Mouse (Mus musculus) gastrocnemius, adult 18-20 months (tissue): Measurements from ENCODE around the gene Camta1. TPM values are rescaled to one million over a fixed set of nuclear protein-coding genes. Genes with fewer than 3 reads are reported as not detected.
"Not testable (repeated sequence)": the region's sequence is repeated elsewhere in the genome, so short reads cannot be mapped to it uniquely, and the experiment has no call there.

ENCODE experiments used
- DNase-seq: peaks from one replicate; pipeline ENCODE4 v3.0.0; 2021; ENCODE audit warnings: low spot score
- total RNA-seq, 2 experiments: library from RNA; stranded (reverse); gene quantifications; 2 replicates each; pipeline ENCODE4 v1.2.3; 2021

Camta1 gene
- total RNA-seq, 2 experiments from 2014 or later, result 99.5 to 122 TPM

DNA sequence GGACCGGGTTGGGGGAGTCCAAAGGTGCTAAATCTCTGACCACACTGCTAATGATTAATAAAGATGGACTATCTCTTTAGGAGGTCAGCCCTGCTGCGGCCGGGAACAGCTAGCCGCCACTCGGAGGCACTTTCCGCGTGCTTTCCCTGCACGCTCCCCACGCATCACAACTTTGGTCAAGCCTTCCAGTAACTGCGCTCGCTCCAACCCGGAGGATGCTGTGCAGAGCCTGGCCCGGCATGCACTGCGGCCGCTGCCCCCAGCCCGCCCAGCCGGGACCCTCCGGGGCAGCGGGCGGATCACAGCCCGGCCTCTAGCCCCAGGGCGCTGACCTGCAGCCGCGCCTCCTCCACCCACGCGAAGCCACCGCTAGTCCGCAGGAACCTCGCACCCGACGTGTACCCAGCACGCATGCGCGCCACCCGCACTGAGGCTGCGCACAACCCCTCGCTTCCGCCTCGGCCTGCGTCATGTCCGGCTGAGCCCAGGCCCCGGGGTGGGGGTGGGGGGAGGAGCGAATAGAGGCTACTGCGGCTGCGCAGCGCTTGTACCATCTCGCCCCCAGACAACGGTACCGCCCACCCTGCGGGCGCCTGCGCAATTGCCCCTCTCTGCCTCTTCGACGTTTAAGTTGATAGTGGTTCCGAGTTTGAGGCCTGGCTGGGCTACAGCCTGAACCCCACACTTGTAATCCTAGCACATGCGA is 952.1 kb downstream of the Camta1 start:
- DNase-seq, result peak; percentile 98

DNA sequence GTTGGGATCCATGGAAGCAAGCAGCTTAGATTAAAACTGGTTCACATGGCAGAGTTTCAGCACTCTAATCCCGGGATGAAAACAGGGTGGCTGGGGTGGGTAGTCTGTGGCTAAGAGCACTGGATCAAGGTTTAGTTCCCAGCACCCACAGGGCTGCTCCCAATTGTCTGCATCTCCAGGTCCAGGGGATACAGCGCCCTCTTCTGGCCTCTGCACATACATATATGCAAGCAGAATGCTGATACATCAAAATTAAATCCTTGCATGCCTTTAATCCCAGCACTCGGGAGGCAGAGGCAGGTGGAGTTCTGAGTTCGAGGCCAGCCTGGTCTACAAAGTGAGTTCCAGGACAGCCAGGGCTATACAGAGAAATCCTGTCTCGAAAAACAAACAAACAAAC is 953.2 kb downstream of the Camta1 start:
- not testable (repeated sequence) for DNase-seq

- peak; percentile 74 for DNase-seq
Observed at GRCm38 (mm10) chr4:150907099-150907498, 954.6 kb downstream of the Camta1 start.

GRCm38 (mm10) chr4:150903091-150903742 is 958.5 kb downstream of the Camta1 start:
- DNase-seq, result peak; percentile 81

- DNase-seq, result peak; percentile 84
Observed at GRCm38 (mm10) chr4:150902062-150902461, 959.6 kb downstream of the Camta1 start.

DNA sequence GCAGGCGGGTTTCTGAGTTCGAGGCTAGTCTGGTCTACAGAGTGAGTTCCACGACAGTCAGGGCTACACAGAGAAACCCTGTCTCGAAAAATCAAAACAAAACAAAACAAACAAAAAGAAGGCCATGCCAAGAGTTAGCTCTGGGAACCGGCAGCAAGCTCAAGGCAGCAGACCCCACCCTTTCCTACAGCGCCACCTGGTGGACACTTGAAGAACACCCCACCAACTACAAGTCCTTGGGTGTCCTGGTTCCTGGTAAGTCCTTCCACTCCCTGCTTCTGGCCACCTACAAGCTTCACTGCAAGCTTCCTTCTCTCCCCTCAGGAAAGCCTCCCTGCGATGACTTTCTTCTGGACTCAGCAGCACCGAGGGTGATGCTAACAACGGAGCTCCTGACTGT is 960.0 kb downstream of the Camta1 start:
- peak; percentile 92 for DNase-seq

- DNase-seq, result no peak
Observed at GRCm38 (mm10) chr4:150900486-150900885, 961.2 kb downstream of the Camta1 start.

- DNase-seq, result peak; percentile 78
Observed at GRCm38 (mm10) chr4:150898716-150899365, 962.8 kb downstream of the Camta1 start.

- DNase-seq, result no peak
Observed at GRCm38 (mm10) chr4:150896896-150897624, 964.6 kb downstream of the Camta1 start.

DNA sequence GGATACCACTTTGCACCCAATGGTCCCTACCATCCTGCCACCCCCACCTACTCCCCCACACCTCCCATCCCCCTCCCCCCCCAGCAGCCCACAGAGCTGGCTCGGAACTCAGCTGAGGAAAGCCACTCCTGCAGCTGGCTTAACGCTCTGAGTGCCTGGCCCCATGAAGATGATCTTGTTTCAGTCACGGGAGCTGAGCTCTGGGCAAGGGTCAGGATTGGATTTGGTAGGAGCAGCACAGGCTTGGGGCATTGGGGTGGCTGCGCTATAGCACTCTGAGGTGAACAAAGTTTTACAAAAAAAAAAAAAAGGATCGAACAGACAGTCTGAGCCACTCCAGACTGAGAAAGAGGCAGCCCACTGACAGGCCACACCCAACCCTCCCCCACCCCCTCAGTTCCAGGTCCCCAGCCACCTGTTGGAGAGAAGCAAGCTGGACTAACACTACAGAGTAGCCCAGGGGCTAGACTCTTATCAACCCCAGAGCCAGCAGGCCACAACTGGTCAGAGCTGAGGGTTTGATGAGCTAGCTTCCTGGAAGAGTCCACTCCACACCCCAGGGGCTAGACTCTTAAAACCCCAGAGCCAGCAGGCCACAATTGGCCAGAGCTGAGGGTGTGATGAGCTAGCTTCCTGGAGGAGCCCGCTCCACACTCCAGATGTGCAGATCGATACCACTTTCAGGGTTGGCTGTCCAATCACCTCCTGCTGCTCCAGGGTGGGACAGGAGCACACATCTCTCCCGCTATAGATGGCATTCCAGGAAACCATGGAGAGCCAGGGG is 966.8 kb downstream of the Camta1 start:
- no peak for DNase-seq

GRCm38 (mm10) chr4:150891308-150891707 is 970.4 kb downstream of the Camta1 start:
- DNase-seq, result no peak

DNA sequence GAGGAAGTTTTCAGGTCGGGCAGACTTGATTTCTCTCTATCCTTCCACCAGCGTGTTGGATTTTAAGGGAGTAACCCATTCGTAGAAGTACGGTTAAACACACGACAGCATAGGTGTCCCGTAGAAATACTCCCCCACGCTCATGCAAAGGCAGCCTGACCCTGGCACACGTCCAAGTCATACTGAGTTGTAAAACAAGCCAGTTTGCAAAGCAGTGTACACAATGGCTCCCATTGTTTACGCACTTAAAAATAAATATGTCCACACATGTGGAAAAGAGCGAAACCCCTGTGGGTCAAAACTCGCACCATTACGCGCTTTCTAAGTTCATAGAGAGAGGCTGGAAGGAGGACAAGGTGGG is 971.7 kb downstream of the Camta1 start:
- DNase-seq, result no peak

DNA sequence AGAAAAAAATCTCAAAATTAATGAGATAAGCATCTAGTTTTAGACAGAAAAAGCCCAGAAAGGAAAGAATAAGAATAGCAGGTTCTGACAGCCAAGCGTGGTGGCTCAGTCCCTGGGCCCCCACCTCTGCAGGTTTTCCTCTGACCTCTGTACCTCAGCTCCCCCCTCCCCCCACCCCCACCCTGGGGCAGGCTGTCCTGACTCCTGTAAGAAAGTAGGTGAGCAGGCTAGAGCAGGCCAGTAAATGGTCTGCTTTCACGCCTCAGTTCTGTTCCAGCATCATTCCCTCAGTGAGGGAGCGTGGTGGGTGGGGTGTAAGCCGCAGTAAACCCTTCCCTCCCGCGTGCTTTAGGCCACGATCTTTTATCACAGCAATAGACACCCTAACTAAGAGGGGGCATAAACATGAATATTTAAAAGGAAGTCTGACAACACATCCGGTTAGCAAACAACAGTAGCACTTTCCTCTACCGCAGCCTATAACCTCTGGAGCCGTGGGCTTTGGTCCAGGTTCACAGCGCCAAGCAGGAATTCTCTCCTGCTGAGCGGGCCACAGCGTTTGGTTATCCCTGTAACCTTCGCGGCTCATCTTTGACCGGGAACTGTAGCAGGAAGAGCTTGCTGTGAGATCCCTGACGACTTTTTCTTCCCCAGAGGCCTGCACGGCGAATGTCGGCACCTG is 972.3 kb downstream of the Camta1 start:
- DNase-seq, result no peak

DNA sequence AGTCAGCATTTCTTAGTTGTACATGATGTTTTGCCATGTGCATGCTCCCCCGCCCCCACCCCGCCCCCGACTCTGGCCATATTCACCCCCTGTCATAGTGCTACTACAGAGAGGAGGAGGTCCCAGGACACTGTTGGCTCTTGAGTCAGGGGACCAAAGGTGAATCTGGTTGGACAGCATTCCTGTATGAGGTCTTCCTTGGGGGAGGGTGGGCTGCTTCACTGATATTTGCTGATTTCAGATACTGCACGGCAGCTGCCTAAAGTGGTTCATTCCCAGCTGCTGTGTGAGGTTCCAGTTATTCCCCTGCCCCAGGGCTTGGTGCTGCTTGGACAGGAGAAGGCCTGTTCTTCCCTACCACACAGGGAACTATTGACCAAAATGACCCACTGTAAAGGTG is 973.2 kb downstream of the Camta1 start:
- no peak for DNase-seq

DNA sequence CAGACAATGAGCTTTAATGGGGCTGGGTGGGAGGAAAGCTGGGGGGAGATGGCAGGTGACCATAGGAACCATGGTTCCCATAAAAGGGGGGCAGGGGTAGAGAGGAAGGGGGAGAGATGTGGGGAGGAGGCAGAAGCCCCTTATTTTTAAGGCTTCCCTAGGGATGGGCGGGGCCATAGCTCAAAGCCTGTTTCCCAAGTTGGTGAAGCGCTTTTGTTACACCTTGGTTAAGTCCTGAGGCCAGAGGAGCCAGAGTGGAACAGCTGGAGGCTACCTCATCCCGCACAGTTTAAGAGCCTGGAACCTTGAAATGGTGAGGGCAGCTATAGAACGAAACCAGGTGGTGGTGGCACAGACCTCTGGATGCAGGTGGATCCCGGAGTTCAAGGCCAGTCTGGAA is 973.8 kb downstream of the Camta1 start:
- DNase-seq, result no peak

- no peak for DNase-seq
Observed at GRCm38 (mm10) chr4:150882632-150883031, 979.0 kb downstream of the Camta1 start.

GRCm38 (mm10) chr4:150880364-150880763 is 981.3 kb downstream of the Camta1 start:
- DNase-seq, result no peak

DNA sequence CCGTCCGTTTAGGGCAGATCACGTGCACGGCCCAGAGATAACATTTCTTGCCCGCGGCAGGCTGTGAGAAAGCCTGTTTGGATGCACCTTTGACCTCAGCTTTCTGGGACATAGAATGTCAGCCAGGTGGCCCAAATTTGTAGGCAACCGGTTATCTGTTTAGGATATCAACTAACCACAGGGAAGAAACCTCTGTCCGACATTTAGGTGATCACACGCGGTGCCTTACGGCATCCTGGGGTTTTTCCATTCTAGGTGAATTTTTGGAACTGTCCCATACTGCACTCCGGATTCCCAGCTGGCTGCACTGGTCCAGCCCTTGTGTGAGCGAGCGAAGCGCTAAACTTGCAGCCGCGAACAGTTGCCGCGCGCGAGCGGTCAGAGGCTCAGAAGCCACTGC is 982.0 kb downstream of the Camta1 start:
- no peak for DNase-seq

GRCm38 (mm10) chr4:150875393-150875792 is 986.3 kb downstream of the Camta1 start:
- no peak for DNase-seq

DNA sequence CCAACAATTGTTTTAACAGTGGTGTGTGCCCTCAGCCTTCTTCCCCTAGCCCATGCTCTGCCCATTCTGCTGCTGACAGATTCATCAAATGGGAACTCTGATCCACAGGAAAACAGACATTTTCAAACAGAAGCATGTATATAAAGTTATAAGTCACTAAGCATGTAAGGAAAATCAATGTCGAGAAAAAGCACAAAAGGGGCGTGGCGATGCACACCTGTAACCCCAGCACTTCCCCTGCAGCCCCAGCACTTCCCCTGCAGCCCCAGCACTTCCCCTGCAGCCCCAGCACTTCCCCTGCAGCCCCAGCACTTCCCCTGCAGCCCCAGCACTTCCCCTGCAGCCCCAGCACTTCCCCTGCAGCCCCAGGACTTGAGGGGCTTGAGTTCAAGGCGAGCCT is 987.3 kb downstream of the Camta1 start:
- not testable (repeated sequence) for DNase-seq

DNA sequence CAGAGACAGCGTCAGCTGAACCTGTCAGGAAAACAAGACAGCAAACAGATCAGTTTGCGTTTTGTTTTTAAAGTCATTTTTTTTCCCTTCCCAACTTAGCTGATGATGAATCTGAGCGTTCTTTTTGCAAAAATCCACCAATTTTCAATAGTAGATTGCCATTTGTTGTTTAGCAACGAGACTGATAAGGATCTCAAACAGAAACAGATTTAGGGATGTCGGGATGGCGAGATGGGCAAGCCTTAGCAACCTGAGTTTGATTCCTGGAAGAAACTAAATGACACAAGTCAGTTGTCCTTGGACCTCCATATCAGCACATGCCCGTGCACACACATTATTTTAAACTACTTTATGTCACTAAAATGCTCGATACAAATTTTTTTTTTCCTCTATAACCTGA is 989.0 kb downstream of the Camta1 start:
- DNase-seq, result no peak
